Mouse (Mus musculus) cortical plate, adult 2 months (tissue): ENCODE data around the gene Plcxd1.

Source experiments
- CTCF ChIP-seq: fragments of 200-500 bp; IDR thresholded peaks from 2 replicates; pipeline ENCODE4 v1.5.1; 2011; ENCODE audit warnings: mild to moderate bottlenecking, control low read depth, low read length; ENCODE audit not compliant: insufficient read depth; ENCODE audit errors: extremely low read depth
- POLR2A ChIP-seq: fragments of 200-500 bp; IDR thresholded peaks from 2 replicates; pipeline ENCODE4 v1.6.1; 2011; ENCODE audit warnings: mild to moderate bottlenecking, low read length, control low read depth; ENCODE audit not compliant: insufficient read depth; ENCODE audit errors: extremely low read depth

DNA sequence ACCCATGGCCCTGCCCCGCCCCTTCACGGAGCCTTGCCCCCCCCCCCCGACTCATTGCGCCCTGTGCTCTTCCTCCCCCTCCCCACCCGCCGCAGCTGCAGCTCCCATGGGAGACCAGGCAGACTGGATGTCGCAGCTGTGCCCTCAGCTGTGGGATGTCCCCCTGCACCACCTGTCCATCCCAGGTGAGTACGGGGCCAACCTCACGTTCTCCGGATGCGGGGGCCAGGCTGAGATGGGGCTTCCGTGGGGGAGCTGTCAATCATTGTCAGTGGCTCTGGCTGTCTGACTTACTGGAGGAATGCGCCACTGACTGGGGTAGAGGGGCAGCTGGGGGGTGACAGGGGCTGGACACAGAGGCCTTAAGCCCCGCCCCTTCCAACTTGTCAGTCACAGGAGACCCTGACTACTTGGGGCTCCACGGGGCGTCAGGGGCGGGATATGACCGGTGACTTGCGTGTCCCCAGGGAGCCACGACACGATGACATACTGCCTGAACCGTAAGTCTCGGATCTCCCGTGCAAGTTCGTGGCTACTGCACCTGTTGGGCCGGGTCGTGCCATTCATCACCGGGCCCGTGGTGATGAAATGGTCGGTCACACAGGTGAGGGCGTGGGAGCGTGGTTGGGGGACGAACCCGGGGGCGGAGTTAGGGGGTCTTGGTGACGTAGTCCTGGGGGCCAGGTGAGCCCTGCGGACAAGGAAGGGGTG lies 1.3 kb downstream of the Plcxd1 start:
- no peak for TF ChIP-seq CTCF
- no peak for TF ChIP-seq POLR2A
